Mouse (Mus musculus): ENCODE measurements around the gene Cnga4.
"Not testable (repeated sequence)": the region's sequence is repeated elsewhere in the genome, so short reads cannot be mapped to it uniquely, and the experiment has no call there.

- TF ChIP-seq POLR2A (IDR thresholded peaks at IDR 0.05; ENCODE audit: control insufficient read depth, extremely low read depth, insufficient read depth, low read length, poor library complexity); CTCF (IDR thresholded peaks at IDR 0.05; ENCODE audit: borderline replicate concordance, control insufficient read depth, extremely low read depth, insufficient read depth, low read length, poor library complexity): not testable (repeated sequence)
These were observed 47.9 kb upstream of the Cnga4 start for GRCm38 (mm10) chr7:105356487-105356886.

Data from thymus, adult 2 months (tissue).